Mouse (Mus musculus) megakaryocyte, adult 5-6 weeks (primary cell): ENCODE results near the gene Cd164l2. TPM values are rescaled to one million over a fixed set of nuclear protein-coding genes. Genes with fewer than 3 reads are reported as not detected.

Experiments
- total RNA-seq, 2 experiments: library from RNA; stranded (forward) in 1 of 2; stranded (reverse) in 1 of 2; fragments of 153-499, 151-499 nt in 1 of 2; fragments of 221-1000, 200-1000 nt in 1 of 2; gene quantifications; 2 replicates each; pipeline versions ENCODE4 v1.2.3 to v1.2.4; 2015 to 2017

The Cd164l2 gene
- total RNA-seq, 2 experiments from 2014 or later: not detected

Other genes starting within 250 kb of the Cd164l2 start
- 108 and 116 TPM in 2 replicates for gene Fgr, start 238.0 kb upstream of the Cd164l2 start, total RNA-seq (2015)
- 111 and 112 TPM in 2 replicates for gene Fgr, start 238.0 kb upstream of the Cd164l2 start, total RNA-seq (2017)
- gene Ahdc1, start 200.9 kb upstream of the Cd164l2 start, total RNA-seq (2015): 3.0 and 4.4 TPM in 2 replicates
- gene Ahdc1, start 200.9 kb upstream of the Cd164l2 start, total RNA-seq (2017): 0.77 and 3.6 TPM in 2 replicates
- 226 and 236 TPM in 2 replicates for gene Wasf2, start 81.6 kb upstream of the Cd164l2 start, total RNA-seq (2015)
- 56.9 and 75.4 TPM in 2 replicates for gene Wasf2, start 81.6 kb upstream of the Cd164l2 start, total RNA-seq (2017)
- 0.21 TPM in 1 of 2 replicates, not detected in the other for gene Gpr3, start 405 bp downstream of the Cd164l2 start, total RNA-seq (2015)
- not detected in 2 replicates for gene Gpr3, start 405 bp downstream of the Cd164l2 start, total RNA-seq (2017)
- 10.2 and 11.7 TPM in 2 replicates for gene Map3k6, start 28.7 kb downstream of the Cd164l2 start, total RNA-seq (2015)
- gene Map3k6, start 28.7 kb downstream of the Cd164l2 start, total RNA-seq (2017): 9.1 and 13.4 TPM in 2 replicates
- 1.9 and 2.5 TPM in 2 replicates for gene Sytl1, start 51.0 kb downstream of the Cd164l2 start, total RNA-seq (2015)
- gene Sytl1, start 51.0 kb downstream of the Cd164l2 start, total RNA-seq (2017): 2.1 and 3.7 TPM in 2 replicates
- 34.2 and 38.5 TPM in 2 replicates for gene Tmem222, start 65.7 kb downstream of the Cd164l2 start, total RNA-seq (2015)
- 13.3 and 15.0 TPM in 2 replicates for gene Tmem222, start 65.7 kb downstream of the Cd164l2 start, total RNA-seq (2017)
- gene Wdtc1, start 141.3 kb downstream of the Cd164l2 start, total RNA-seq (2015): 16.5 and 18.5 TPM in 2 replicates
- gene Wdtc1, start 141.3 kb downstream of the Cd164l2 start, total RNA-seq (2017): 11.6 and 14.1 TPM in 2 replicates
- 20.3 and 23.1 TPM in 2 replicates for gene Slc9a1, start 157.6 kb downstream of the Cd164l2 start, total RNA-seq (2015)
- gene Slc9a1, start 157.6 kb downstream of the Cd164l2 start, total RNA-seq (2017): 11.0 and 11.6 TPM in 2 replicates